34 mouse cellular contexts compared by ENCODE assay signal in the genomic region with DNA sequence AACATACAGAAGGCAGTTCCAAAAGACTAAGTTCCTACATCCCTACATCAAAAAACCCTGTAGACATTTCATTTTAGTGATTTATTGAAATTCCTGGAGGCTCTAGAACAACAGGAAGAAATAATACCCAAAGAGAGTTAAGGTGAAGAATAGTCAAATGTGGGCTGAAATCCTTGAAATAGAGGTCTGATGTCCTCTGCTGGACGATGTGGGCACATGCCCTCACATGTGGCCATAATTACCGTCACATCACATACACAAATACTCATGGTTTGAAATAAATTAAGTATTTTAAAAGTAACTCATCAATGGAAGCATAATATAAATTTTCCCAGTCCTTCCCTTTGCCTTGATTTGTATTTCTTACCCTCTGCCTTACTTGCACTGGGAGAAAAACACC. TPM values are rescaled to one million over a fixed set of nuclear protein-coding genes. Genes with fewer than 3 reads are reported as not detected.
A peak's percentile ranks its signal among the peaks of the same experiment; 100 is the strongest.
DNase-seq lines count a peak whose midpoint lies in the region; ATAC-seq and TF ChIP-seq lines count a peak whose summit lies in the region.
"Had no signal": no experiment of that assay in that cellular context is flagged by ENCODE, and none has a peak within 500 bp of the region (broad histone marks: within the 10 kb centered on the region; RNA-seq: fewer than 3 reads in every experiment).

No protein-coding gene starts in this region.

- intact Hi-C loops in gastrocnemius, adult 2 months (cut with DNase I), result loop anchor here (10.0 kb wide), 1 partner anchor 1071 kb away; no protein-coding TSS in a partner anchor

- H3K27ac ChIP-seq in kidney, embryonic 14.5 days (ENCODE audit: low read depth, low read length), result no peak overlapping the region
- no peak overlapping the region for H3K27ac ChIP-seq in gastrocnemius, adult 2 months
- H3K27ac ChIP-seq: embryonic facial prominence, embryonic 13.5 days; forebrain, embryonic 13.5 days; hindbrain, embryonic 12.5 days; limb, embryonic 12.5 days; midbrain, embryonic 13.5 days had no signal

- H3K4me2 ChIP-seq in kidney, embryonic 14.5 days (replicated peaks; ENCODE audit: low read depth, low read length), result no peak overlapping the region
- H3K4me2 ChIP-seq: embryonic facial prominence, embryonic 13.5 days; forebrain, embryonic 13.5 days; hindbrain, embryonic 12.5 days; limb, embryonic 12.5 days; liver, embryonic 11.5 days; midbrain, embryonic 13.5 days had no signal

- H3K4me3 ChIP-seq in kidney, embryonic 14.5 days (ENCODE audit: low read length), result no peak overlapping the region
- H3K4me3 ChIP-seq in gastrocnemius, adult 2 months, result no peak overlapping the region
- H3K4me3 ChIP-seq: embryonic facial prominence, embryonic 13.5 days; forebrain, embryonic 13.5 days; hindbrain, embryonic 12.5 days; limb, embryonic 12.5 days; midbrain, embryonic 13.5 days had no signal

- H3K36me3 ChIP-seq in kidney, embryonic 14.5 days (ENCODE audit: control insufficient read depth, insufficient read depth, low read length), result no peaks in the 10 kb centered on the region
- H3K36me3 ChIP-seq: embryonic facial prominence, embryonic 13.5 days; G1E; hindbrain, embryonic 12.5 days; limb, embryonic 12.5 days; midbrain, embryonic 13.5 days had no signal

- no peak for TF ChIP-seq CTCF in gastrocnemius, adult 2 months (IDR thresholded peaks at IDR 0.05)

- H3K4me1 ChIP-seq in kidney, embryonic 14.5 days (ENCODE audit: control insufficient read depth, insufficient read depth, low read length), result no peaks in the 10 kb centered on the region
- H3K4me1 ChIP-seq: embryonic facial prominence, embryonic 13.5 days; forebrain, embryonic 13.5 days; hindbrain, embryonic 12.5 days; limb, embryonic 12.5 days; midbrain, embryonic 13.5 days had no signal

- peak; percentile 2 for DNase-seq in adrenal gland, postnatal 25 days
- DNase-seq in adrenal gland, adult 8-10 months, result no peak
- DNase-seq in kidney, postnatal 4 days, result peak; percentile 3 to 4
- peak; percentile 4 for DNase-seq in right cerebral cortex, postnatal 4 days
- no peak for DNase-seq in right cerebral cortex, adult 18-20 months
- DNase-seq in gastrocnemius, adult 2 months, result no peak
- DNase-seq: adrenal gland, postnatal 10 days; cerebellum, adult 9-10 months; kidney, adult 2 months; kidney, postnatal 36 days; liver, postnatal 0 days; lung, postnatal 14 days; right cerebral cortex, postnatal 14 days; thymus, postnatal 14 days had no signal

- 82% methylated on average over 2 of the region's 2 CpGs for WGBS in kidney, embryonic 14.5 days

- H3K9me3 ChIP-seq in kidney, embryonic 14.5 days (ENCODE audit: control insufficient read depth, low read length), result no peaks in the 10 kb centered on the region
- H3K9me3 ChIP-seq: embryonic facial prominence, embryonic 13.5 days; forebrain, embryonic 13.5 days; G1E; hindbrain, embryonic 12.5 days; limb, embryonic 12.5 days; midbrain, embryonic 13.5 days had no signal

- ATAC-seq in kidney, embryonic 14.5 days (ENCODE audit: low FRiP score, low TSS enrichment), result no peak
- ATAC-seq: activated CD4-positive, CD25-positive, alpha-beta regulatory T cell, adult 4 months; forebrain, embryonic 13.5 days; inflammation-experienced regulatory T-cells, adult 6 months; liver, postnatal 0 days; midbrain, embryonic 13.5 days had no signal

- H3K9ac ChIP-seq in kidney, embryonic 14.5 days (ENCODE audit: low read depth, low read length), result no peak overlapping the region
- H3K9ac ChIP-seq: embryonic facial prominence, embryonic 13.5 days; forebrain, embryonic 13.5 days; hindbrain, embryonic 12.5 days; limb, embryonic 12.5 days; liver, postnatal 0 days; midbrain, embryonic 13.5 days had no signal

- no peaks in the 10 kb centered on the region for H3K27me3 ChIP-seq in kidney, embryonic 14.5 days (ENCODE audit: control insufficient read depth, insufficient read depth, low read length)
- H3K27me3 ChIP-seq: embryonic facial prominence, embryonic 13.5 days; forebrain, embryonic 13.5 days; hindbrain, embryonic 12.5 days; limb, embryonic 12.5 days; midbrain, embryonic 13.5 days had no signal

RNA-seq across cellular contexts. Expression of a gene that starts 4.9 kb away (rescaled TPM):
- not detected in 2 replicates for total RNA-seq in adrenal gland, postnatal 25 days (2021)
- not detected for total RNA-seq in adrenal gland, adult 8-10 months (2022)
- polyA plus RNA-seq in kidney, embryonic 14.5 days (2014; fragmentation: Nextera tagmentation; extraction: Ambion mirVana), result not detected in 2 replicates
- total RNA-seq in gastrocnemius, adult 2 months (2021), result not detected
- total RNA-seq: adrenal gland, postnatal 10 days; G1E; gastrocnemius, adult 18-20 months; gastrocnemius, postnatal 4 days; heart, adult 8-10 months; heart, postnatal 25 days; layer of hippocampus, postnatal 10 days; left cerebral cortex, adult 8-10 months; megakaryocyte, adult 5-6 weeks had no signal
- polyA plus RNA-seq: activated CD4-positive, CD25-positive, alpha-beta regulatory T cell, adult 4 months; embryonic facial prominence, embryonic 13.5 days; forebrain, embryonic 13.5 days; G1E; heart, embryonic 14.5 days; hindbrain, embryonic 12.5 days; inflammation-experienced regulatory T-cells, adult 6 months; kidney, adult 2 months; limb, embryonic 12.5 days; liver, embryonic 11.5 days; liver, postnatal 0 days; midbrain, embryonic 13.5 days; neural tube, embryonic 11.5 days; spleen, adult 2 months had no signal

Comparison
In these comparisons a context has a peak if more than half of its experiments do, and no peak if none do; other contexts are left out.
1. DNase-seq: peak in adrenal gland, postnatal 25 days (single experiment), kidney, postnatal 4 days (2 of 2) and right cerebral cortex, postnatal 4 days (single experiment); none in adrenal gland, adult 8-10 months (single experiment), right cerebral cortex, adult 18-20 months (single experiment) and gastrocnemius, adult 2 months (single experiment).